Mouse (Mus musculus): Measurements from ENCODE around the gene Rapgef4.

DNA sequence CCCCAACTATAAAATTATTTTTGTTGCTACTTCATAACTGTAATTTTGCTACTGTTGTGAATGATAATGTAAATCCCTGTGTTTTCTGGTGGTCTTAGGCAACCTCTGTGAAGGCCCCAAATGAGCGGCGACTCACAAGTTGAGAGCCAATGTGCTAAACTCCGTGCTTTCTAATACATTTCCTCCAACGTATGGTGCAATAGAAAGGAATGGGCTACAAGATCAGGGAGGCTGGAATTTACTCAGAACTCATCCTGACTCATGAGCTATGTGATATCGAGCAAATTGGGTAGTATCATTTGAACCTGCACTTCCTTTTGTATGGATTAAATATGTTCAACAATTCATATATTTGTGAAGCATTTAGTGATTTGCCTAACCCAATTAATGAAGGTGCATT, 299.5 kb downstream of the Rapgef4 start:
- TF ChIP-seq POLR2A (IDR thresholded peaks at IDR 0.05; ENCODE audit: control insufficient read depth, extremely low read depth, insufficient read depth, low read length, poor library complexity) = no peak
- no peak for TF ChIP-seq CTCF (IDR thresholded peaks at IDR 0.05; ENCODE audit: borderline replicate concordance, control insufficient read depth, extremely low read depth, insufficient read depth, low read length, poor library complexity)

All from thymus, adult 2 months (tissue).